ENCODE assay signal across 8 mouse cellular contexts in genomic region chr13:118387448-118387801, GRCm38 (mm10). TPM values are rescaled to one million over a fixed set of nuclear protein-coding genes. Genes with fewer than 3 reads are reported as not detected.
DNase-seq lines count a peak whose midpoint lies in the region; ATAC-seq and TF ChIP-seq lines count a peak whose summit lies in the region.
"Not testable (repeated sequence)": the region's sequence is repeated elsewhere in the genome, so short reads cannot be mapped to it uniquely, and the experiment has no call there.

No protein-coding gene starts in this region.

- H3K4me3 ChIP-seq in MEL (ENCODE audit: control insufficient read depth in 1 of 2, insufficient read depth in 1 of 2, low read depth in 2 of 2, low read length in 2 of 2), result peak overlapping the region; percentile 83 to 92
- peak overlapping the region; percentile 95 for H3K4me3 ChIP-seq in erythroblast, embryonic 14.5 days (replicated peaks)
- H3K4me3 ChIP-seq in heart, embryonic 12.5 days, result peak overlapping the region; percentile 98
- H3K4me3 ChIP-seq in limb, embryonic 12.5 days (replicated peaks), result peak overlapping the region; percentile 91
- peak overlapping the region; percentile 90 for H3K4me3 ChIP-seq in lung, embryonic 14.5 days (ENCODE audit: low read depth, low read length)
- H3K4me3 ChIP-seq in myocyte, result peak overlapping the region; percentile 72
- peak overlapping the region; percentile 35 for H3K4me3 ChIP-seq in thymus, adult 2 months (ENCODE audit: control insufficient read depth, insufficient read depth, low read length)

- H3K9me3 ChIP-seq in MEL (replicated peaks; ENCODE audit: insufficient read depth, low read length); erythroblast, embryonic 14.5 days (ENCODE audit: control insufficient read depth, low read length); heart, embryonic 12.5 days (replicated peaks); limb, embryonic 12.5 days; lung, embryonic 14.5 days (ENCODE audit: low read depth, low read length): not testable (repeated sequence)

- DNase-seq in MEL (ENCODE audit: low read depth, low spot score), result peak; percentile 30
- DNase-seq in lung, embryonic 14.5 days; thymus, adult 2 months: not testable (repeated sequence)

- H3K4me1 ChIP-seq in MEL (ENCODE audit: control insufficient read depth in 1 of 2, insufficient read depth in 2 of 2, low read length in 2 of 2); heart, embryonic 12.5 days (replicated peaks); limb, embryonic 12.5 days (replicated peaks); lung, embryonic 14.5 days (ENCODE audit: insufficient read depth); thymus, adult 2 months (replicated peaks; ENCODE audit: control insufficient read depth, insufficient read depth, low read length): not testable (repeated sequence)
- peaks cover 13% of the 10 kb centered on the region for H3K4me1 ChIP-seq in erythroblast, embryonic 14.5 days (ENCODE audit: control insufficient read depth)

- peak; percentile 31 for ATAC-seq in heart, embryonic 12.5 days (ENCODE audit: insufficient number of reproducible peaks, low FRiP score)
- peak; percentile 18 for ATAC-seq in inflammation-experienced regulatory T-cells, adult 6 months
- peak; percentile 60; the same call in 1 of the 2 replicates for ATAC-seq in limb, embryonic 12.5 days (ENCODE audit: insufficient number of reproducible peaks, insufficient read depth, low FRiP score, low TSS enrichment, low read depth)
- peak; percentile 68 for ATAC-seq in lung, embryonic 14.5 days (ENCODE audit: insufficient read depth)

- H3K9ac ChIP-seq in MEL (ENCODE audit: control insufficient read depth, low read depth, low read length, poor library complexity, severe bottlenecking), result peak overlapping the region; percentile 62; the same call in 1 of the 2 replicates
- not testable (repeated sequence) for H3K9ac ChIP-seq in heart, embryonic 12.5 days; limb, embryonic 12.5 days (replicated peaks); lung, embryonic 14.5 days

- peaks cover 15% of the 10 kb centered on the region for H3K79me2 ChIP-seq in MEL (ENCODE audit: control insufficient read depth, insufficient read depth, low read length, poor library complexity)
- H3K79me2 ChIP-seq in myocyte (ENCODE audit: control insufficient read depth, insufficient read depth), result peaks cover 17% of the 10 kb centered on the region

- TF ChIP-seq RAD21 in MEL (IDR thresholded peaks at IDR 0.05; ENCODE audit: low read depth, low read length), result not testable (repeated sequence)

- peak overlapping the region; percentile 75 for H3K27ac ChIP-seq in MEL (ENCODE audit: control insufficient read depth, low read depth, low read length)
- H3K27ac ChIP-seq in heart, embryonic 12.5 days (ENCODE audit: poor library complexity, severe bottlenecking); limb, embryonic 12.5 days; lung, embryonic 14.5 days (ENCODE audit: low read depth); thymus, adult 2 months (ENCODE audit: control insufficient read depth, insufficient read depth, low read length): not testable (repeated sequence)

- not testable (repeated sequence) for TF ChIP-seq CTCF in MEL (IDR thresholded peaks at IDR 0.05 in 2 of 3, conservative IDR thresholded peaks at IDR 0.05 in 1 of 3; ENCODE audit: control insufficient read depth in 1 of 3, insufficient read depth in 1 of 3, low read depth in 2 of 3, low read length in 3 of 3, poor library complexity in 1 of 3, severe bottlenecking in 1 of 3); lung, embryonic 14.5 days (IDR thresholded peaks at IDR 0.05; ENCODE audit: low read depth); thymus, adult 2 months (IDR thresholded peaks at IDR 0.05; ENCODE audit: borderline replicate concordance, control insufficient read depth, extremely low read depth, insufficient read depth, low read length, poor library complexity)

- H3K36me3 ChIP-seq in MEL (ENCODE audit: control insufficient read depth in 1 of 2, insufficient read depth in 2 of 2, low read length in 2 of 2), result peaks cover 5 to 11% of the 10 kb centered on the region in 2 experiments; a peak in 3 of 4 replicates
- peaks cover 23% of the 10 kb centered on the region for H3K36me3 ChIP-seq in erythroblast, embryonic 14.5 days (ENCODE audit: control insufficient read depth)
- peaks cover 23% of the 10 kb centered on the region for H3K36me3 ChIP-seq in heart, embryonic 12.5 days
- peaks cover 26% of the 10 kb centered on the region for H3K36me3 ChIP-seq in limb, embryonic 12.5 days
- H3K36me3 ChIP-seq in lung, embryonic 14.5 days (ENCODE audit: insufficient read depth), result peaks cover 26% of the 10 kb centered on the region
- peaks cover 21% of the 10 kb centered on the region for H3K36me3 ChIP-seq in myocyte (ENCODE audit: control insufficient read depth, insufficient read depth)
- H3K36me3 ChIP-seq in thymus, adult 2 months (ENCODE audit: control insufficient read depth, insufficient read depth, low read length), result peaks cover 18% of the 10 kb centered on the region

- not testable (repeated sequence) for TF ChIP-seq POLR2A in MEL (IDR thresholded peaks at IDR 0.05; ENCODE audit: control insufficient read depth in 1 of 2, insufficient read depth in 1 of 2, low read depth in 1 of 2, low read length in 2 of 2, poor library complexity in 1 of 2); myocyte (IDR thresholded peaks at IDR 0.05; ENCODE audit: insufficient read length, low read depth); thymus, adult 2 months (IDR thresholded peaks at IDR 0.05; ENCODE audit: control insufficient read depth, extremely low read depth, insufficient read depth, low read length, poor library complexity)

- peak overlapping the region; percentile 99 for H3ac ChIP-seq in myocyte (ENCODE audit: control insufficient read depth, insufficient read length)

- 7% methylated on average over 10 of the region's 10 CpGs for WGBS in heart, embryonic 12.5 days
- 10% methylated on average over 10 of the region's 10 CpGs for WGBS in limb, embryonic 12.5 days
- 8% methylated on average over 10 of the region's 10 CpGs for WGBS in lung, embryonic 14.5 days
- WGBS in thymus, adult 2 months, result 7% methylated on average over 10 of the region's 10 CpGs

- TF ChIP-seq EP300 in MEL (IDR thresholded peaks at IDR 0.05; ENCODE audit: low read depth in 1 of 2, low read length in 2 of 2), result not testable (repeated sequence)

- H3K27me3 ChIP-seq in MEL (ENCODE audit: control insufficient read depth in 1 of 2, insufficient read depth in 2 of 2, low read length in 2 of 2); erythroblast, embryonic 14.5 days (ENCODE audit: control insufficient read depth); heart, embryonic 12.5 days (replicated peaks); limb, embryonic 12.5 days; lung, embryonic 14.5 days (ENCODE audit: insufficient read depth, low read length); myocyte (ENCODE audit: control insufficient read depth, insufficient read depth, insufficient read length); thymus, adult 2 months (ENCODE audit: control insufficient read depth, insufficient read depth, low read length): not testable (repeated sequence)

- H3K4me2 ChIP-seq in heart, embryonic 12.5 days, result peak overlapping the region; percentile 61
- peak overlapping the region; percentile 45 for H3K4me2 ChIP-seq in limb, embryonic 12.5 days
- peak overlapping the region; percentile 62 for H3K4me2 ChIP-seq in lung, embryonic 14.5 days
- H3K4me2 ChIP-seq in myocyte (ENCODE audit: low read depth), result peak overlapping the region; percentile 62

RNA-seq across cellular contexts. Expression of gene Mrps30, which starts 0.4 kb away (rescaled TPM):
- 35.8 and 36.3 TPM in 2 replicates for total RNA-seq in MEL (2012; rRNA removed)
- polyA plus RNA-seq in MEL (2012; ENCODE audit: insufficient read depth in 1 of 2, insufficient read length in 2 of 2, low read depth in 1 of 2, low replicate concordance in 2 of 2, missing spikeins in 1 of 2) (10 to 100 TPM in 1 of 2 experiments, not detected in 1; 34.3 TPM), myocyte (2012; fragmentation: generic; extraction: Trizol) (29.7 TPM)
- polyA plus RNA-seq in erythroblast, embryonic 14.5 days (2012), result 0.83 and 1.1 TPM in 2 replicates
- polyA plus RNA-seq in heart, embryonic 12.5 days (2016; fragmentation: Nextera tagmentation; extraction: Ambion mirVana), result 34.8 and 37.5 TPM in 2 replicates
- polyA plus RNA-seq in inflammation-experienced regulatory T-cells, adult 6 months (2017; shearing (Covaris generic)), result 1 to 10 TPM; 1.9 to 3.1 (median 2.4) TPM
- polyA plus RNA-seq in limb, embryonic 12.5 days (2016; fragmentation: Nextera tagmentation; extraction: Ambion mirVana), result 39.4 and 40.1 TPM in 2 replicates
- 36.9 and 39.3 TPM in 2 replicates for polyA plus RNA-seq in lung, embryonic 14.5 days (2014; fragmentation: Nextera tagmentation; extraction: Ambion mirVana)
- polyA plus RNA-seq in thymus, adult 2 months (2012; rRNA removed), result 24.7 and 36.7 TPM in 2 replicates

RNA-seq across cellular contexts. Expression of gene B430218F22Rik, which starts 1.0 kb away (rescaled TPM):
- 8.9 and 11.2 TPM in 2 replicates for total RNA-seq in MEL (2012; rRNA removed)
- polyA plus RNA-seq in MEL (2012; ENCODE audit: insufficient read depth in 1 of 2, insufficient read length in 2 of 2, low read depth in 1 of 2, low replicate concordance in 2 of 2, missing spikeins in 1 of 2) (1 to 10 TPM in 1 of 2 experiments, not detected in 1; 2.1 TPM), myocyte (2012; fragmentation: generic; extraction: Trizol) (1.5 TPM)
- polyA plus RNA-seq in erythroblast, embryonic 14.5 days (2012), result 0.07 TPM in 1 of 2 replicates, not detected in the other
- 0.42 and 1.4 TPM in 2 replicates for polyA plus RNA-seq in heart, embryonic 12.5 days (2016; fragmentation: Nextera tagmentation; extraction: Ambion mirVana)
- under 1 TPM in 2 of 3 experiments, not detected in 1; 0.29 to 0.40 TPM for polyA plus RNA-seq in inflammation-experienced regulatory T-cells, adult 6 months (2017; shearing (Covaris generic))
- 1.6 and 2.1 TPM in 2 replicates for polyA plus RNA-seq in limb, embryonic 12.5 days (2016; fragmentation: Nextera tagmentation; extraction: Ambion mirVana)
- 0.74 and 0.96 TPM in 2 replicates for polyA plus RNA-seq in lung, embryonic 14.5 days (2014; fragmentation: Nextera tagmentation; extraction: Ambion mirVana)
- 0.49 and 0.96 TPM in 2 replicates for polyA plus RNA-seq in thymus, adult 2 months (2012; rRNA removed)

Comparison
In these comparisons a context has a peak if more than half of its experiments do, and no peak if none do; other contexts are left out.
1. H3K4me3 ChIP-seq: peak in every context shown above with its lines; median percentile 98 in heart, embryonic 12.5 days; 95 in erythroblast, embryonic 14.5 days; 91 in limb, embryonic 12.5 days; 90 in lung, embryonic 14.5 days; 88 in MEL; 72 in myocyte; 35 in thymus, adult 2 months.
2. ATAC-seq: peak in every context shown above with its lines; median percentile 68 in lung, embryonic 14.5 days; 60 in limb, embryonic 12.5 days; 31 in heart, embryonic 12.5 days; 18 in inflammation-experienced regulatory T-cells, adult 6 months.